Mouse (Mus musculus): Measurements from ENCODE around the gene Ints7. TPM values are rescaled to one million over a fixed set of nuclear protein-coding genes. Genes with fewer than 3 reads are reported as not detected.

Ints7 gene
- total RNA-seq, 4 experiments from 2014 or later, result 4.6 to 5.9 (median 4.8) TPM

GRCm38 (mm10) chr1:191632511-191633095, 57.2 kb downstream of the Ints7 start:
- DNase-seq (ENCODE audit: low spot score in 2 of 2), result no peak

GRCm38 (mm10) chr1:191634116-191634515, 58.7 kb downstream of the Ints7 start:
- no peak for DNase-seq (ENCODE audit: low spot score in 2 of 2)

GRCm38 (mm10) chr1:191638404-191638803, 63.0 kb downstream of the Ints7 start:
- no peak for DNase-seq (ENCODE audit: low spot score in 2 of 2)

GRCm38 (mm10) chr1:191639200-191639807, 63.9 kb downstream of the Ints7 start:
- DNase-seq (ENCODE audit: low spot score in 2 of 2), result no peak

- no peak for DNase-seq (ENCODE audit: low spot score in 2 of 2)
Measured at GRCm38 (mm10) chr1:191640146-191640545, 64.7 kb downstream of the Ints7 start.

GRCm38 (mm10) chr1:191640848-191641247, 65.4 kb downstream of the Ints7 start:
- DNase-seq (ENCODE audit: low spot score in 2 of 2), result no peak

- no peak for DNase-seq (ENCODE audit: low spot score in 2 of 2)
Measured at GRCm38 (mm10) chr1:191641438-191641837, 66.0 kb downstream of the Ints7 start.

GRCm38 (mm10) chr1:191642903-191643302, 67.5 kb downstream of the Ints7 start:
- DNase-seq (ENCODE audit: low spot score in 2 of 2), result no peak

- no peak for DNase-seq (ENCODE audit: low spot score in 2 of 2)
Measured at GRCm38 (mm10) chr1:191645921-191646320, 70.5 kb downstream of the Ints7 start.

- DNase-seq (ENCODE audit: low spot score in 2 of 2), result no peak
Measured at GRCm38 (mm10) chr1:191647590-191647989, 72.2 kb downstream of the Ints7 start.

- DNase-seq (ENCODE audit: low spot score in 2 of 2), result no peak
Measured at GRCm38 (mm10) chr1:191659441-191659840, 84.0 kb downstream of the Ints7 start.

- DNase-seq (ENCODE audit: low spot score in 2 of 2), result no peak
Measured at GRCm38 (mm10) chr1:191661019-191661796, 85.8 kb downstream of the Ints7 start.

- peak in 1 of 2 experiments; percentile 9 for DNase-seq (ENCODE audit: low spot score in 2 of 2)
Measured at GRCm38 (mm10) chr1:191662178-191662898, 86.9 kb downstream of the Ints7 start.

GRCm38 (mm10) chr1:191662899-191663500, 87.6 kb downstream of the Ints7 start:
- no peak for DNase-seq (ENCODE audit: low spot score in 2 of 2)

GRCm38 (mm10) chr1:191663603-191664002, 88.2 kb downstream of the Ints7 start:
- no peak for DNase-seq (ENCODE audit: low spot score in 2 of 2)

GRCm38 (mm10) chr1:191666351-191666750, 90.9 kb downstream of the Ints7 start:
- DNase-seq (ENCODE audit: low spot score in 2 of 2), result no peak

- DNase-seq (ENCODE audit: low spot score in 2 of 2), result no peak
Measured at GRCm38 (mm10) chr1:191668030-191668429, 92.6 kb downstream of the Ints7 start.

Data from gastrocnemius, adult 8-10 months (tissue).